Mouse (Mus musculus): ENCODE results near the gene Trpc2. TPM values are rescaled to one million over a fixed set of nuclear protein-coding genes. Genes with fewer than 3 reads are reported as not detected.

The Trpc2 gene
- polyA plus RNA-seq, 1 experiment: not detected

GRCm38 (mm10) chr7:102116579-102117331 lies 33.8 kb downstream of the Trpc2 start, which contains the start of gene Chrna10:
Chrna10 (minus strand) TSS chr7:102116828.
- H3K27ac ChIP-seq (replicated peaks; ENCODE audit: low read depth, low read length): no peak within 1 kb of the TSS
- H3K4me1 ChIP-seq (ENCODE audit: control insufficient read depth, insufficient read depth, insufficient read length, low read length): no peaks in the 10 kb centered on the region
- no peak within 1 kb of the TSS for H3K4me3 ChIP-seq (ENCODE audit: insufficient read depth, low read depth, low read length)

- H3K27ac ChIP-seq (replicated peaks; ENCODE audit: low read depth, low read length): no peak overlapping the region
- no peaks in the 10 kb centered on the region for H3K4me1 ChIP-seq (ENCODE audit: control insufficient read depth, insufficient read depth, insufficient read length, low read length)
- H3K4me3 ChIP-seq (ENCODE audit: insufficient read depth, low read depth, low read length): no peak overlapping the region
Measured at GRCm38 (mm10) chr7:102117382-102117781, 34.5 kb downstream of the Trpc2 start.

GRCm38 (mm10) chr7:102120326-102120725 lies 37.4 kb downstream of the Trpc2 start:
- Histone ChIP-seq H3K27ac (replicated peaks; ENCODE audit: low read depth, low read length) (no peak overlapping the region), H3K4me1 (ENCODE audit: control insufficient read depth, insufficient read depth, insufficient read length, low read length) (no peaks in the 10 kb centered on the region), H3K4me3 (ENCODE audit: insufficient read depth, low read depth, low read length) (no peak overlapping the region)

GRCm38 (mm10) chr7:102132395-102132794 lies 49.5 kb downstream of the Trpc2 start:
- H3K4me3 ChIP-seq (ENCODE audit: insufficient read depth, low read depth, low read length): no peak overlapping the region
- no peaks in the 10 kb centered on the region; the same call in 1 of the 2 replicates for H3K4me1 ChIP-seq (ENCODE audit: control insufficient read depth, insufficient read depth, insufficient read length, low read length)
- H3K27ac ChIP-seq (replicated peaks; ENCODE audit: low read depth, low read length): no peak overlapping the region; the same call in 1 of the 2 replicates

- H3K27ac ChIP-seq (replicated peaks; ENCODE audit: low read depth, low read length): no peak overlapping the region
- H3K4me1 ChIP-seq (ENCODE audit: control insufficient read depth, insufficient read depth, insufficient read length, low read length): no peaks in the 10 kb centered on the region; the same call in 1 of the 2 replicates
- no peak overlapping the region for H3K4me3 ChIP-seq (ENCODE audit: insufficient read depth, low read depth, low read length)
Measured at GRCm38 (mm10) chr7:102137464-102137863, 54.5 kb downstream of the Trpc2 start.

GRCm38 (mm10) chr7:102137898-102138297 lies 55.0 kb downstream of the Trpc2 start:
- H3K27ac ChIP-seq (replicated peaks; ENCODE audit: low read depth, low read length): no peak overlapping the region
- no peaks in the 10 kb centered on the region for H3K4me1 ChIP-seq (ENCODE audit: control insufficient read depth, insufficient read depth, insufficient read length, low read length)
- H3K4me3 ChIP-seq (ENCODE audit: insufficient read depth, low read depth, low read length): no peak overlapping the region

Other genes with a start within 250 kb of the Trpc2 start
- 34.7 and 48.3 TPM in 2 replicates for gene Inppl1, start 244.9 kb upstream of the Trpc2 start, polyA plus RNA-seq (2012; ENCODE audit: insufficient read depth, insufficient read length, missing spikeins)
- gene Folr2, start 225.9 kb upstream of the Trpc2 start, polyA plus RNA-seq (2012; ENCODE audit: insufficient read depth, insufficient read length, missing spikeins): 16.1 and 22.7 TPM in 2 replicates
- gene Anapc15, start 219.4 kb upstream of the Trpc2 start, polyA plus RNA-seq (2012; ENCODE audit: insufficient read depth, insufficient read length, missing spikeins): 36.9 and 39.2 TPM in 2 replicates
- not detected in 2 replicates for gene Folr1, start 212.3 kb upstream of the Trpc2 start, polyA plus RNA-seq (2012; ENCODE audit: insufficient read depth, insufficient read length, missing spikeins)
- 169 and 170 TPM in 2 replicates for gene Lamtor1, start 177.2 kb upstream of the Trpc2 start, polyA plus RNA-seq (2012; ENCODE audit: insufficient read depth, insufficient read length, missing spikeins)
- gene Tomt, start 176.8 kb upstream of the Trpc2 start, polyA plus RNA-seq (2012; ENCODE audit: insufficient read depth, insufficient read length, missing spikeins): not detected in 2 replicates
- 9.6 and 25.0 TPM in 2 replicates for gene Lrrc51, start 149.2 kb upstream of the Trpc2 start, polyA plus RNA-seq (2012; ENCODE audit: insufficient read depth, insufficient read length, missing spikeins)
- 55.8 and 74.0 TPM in 2 replicates for gene Numa1, start 149.0 kb upstream of the Trpc2 start, polyA plus RNA-seq (2012; ENCODE audit: insufficient read depth, insufficient read length, missing spikeins)
- 9.8 and 12.0 TPM in 2 replicates for gene Il18bp, start 64.4 kb upstream of the Trpc2 start, polyA plus RNA-seq (2012; ENCODE audit: insufficient read depth, insufficient read length, missing spikeins)
- 14.8 and 17.2 TPM in 2 replicates for gene Rnf121, start 17.6 kb upstream of the Trpc2 start, polyA plus RNA-seq (2012; ENCODE audit: insufficient read depth, insufficient read length, missing spikeins)
- gene Xndc1, start 17.6 kb upstream of the Trpc2 start, polyA plus RNA-seq (2012; ENCODE audit: insufficient read depth, insufficient read length, missing spikeins): 7.8 and 10.0 TPM in 2 replicates
- gene Xntrpc, start 17.4 kb upstream of the Trpc2 start, polyA plus RNA-seq (2012; ENCODE audit: insufficient read depth, insufficient read length, missing spikeins): 0.32 TPM in 1 of 2 replicates, not detected in the other
- 4.8 and 7.6 TPM in 2 replicates for gene Art1, start 18.6 kb downstream of the Trpc2 start, polyA plus RNA-seq (2012; ENCODE audit: insufficient read depth, insufficient read length, missing spikeins)
- not detected in 2 replicates for gene Art5, start 26.4 kb downstream of the Trpc2 start, polyA plus RNA-seq (2012; ENCODE audit: insufficient read depth, insufficient read length, missing spikeins)
- gene Chrna10, start 33.7 kb downstream of the Trpc2 start, polyA plus RNA-seq (2012; ENCODE audit: insufficient read depth, insufficient read length, missing spikeins): not detected in 2 replicates
- gene Nup98, start 127.1 kb downstream of the Trpc2 start, polyA plus RNA-seq (2012; ENCODE audit: insufficient read depth, insufficient read length, missing spikeins): 10.3 and 12.3 TPM in 2 replicates
- 39.2 and 54.0 TPM in 2 replicates for gene Pgap2, start 127.1 kb downstream of the Trpc2 start, polyA plus RNA-seq (2012; ENCODE audit: insufficient read depth, insufficient read length, missing spikeins)
- 25.4 and 29.6 TPM in 2 replicates for gene Rhog, start 172.9 kb downstream of the Trpc2 start, polyA plus RNA-seq (2012; ENCODE audit: insufficient read depth, insufficient read length, missing spikeins)
- gene Stim1, start 184.7 kb downstream of the Trpc2 start, polyA plus RNA-seq (2012; ENCODE audit: insufficient read depth, insufficient read length, missing spikeins): 46.5 and 52.6 TPM in 2 replicates